8 mouse cellular contexts compared by ENCODE assay signal in the genomic region with DNA sequence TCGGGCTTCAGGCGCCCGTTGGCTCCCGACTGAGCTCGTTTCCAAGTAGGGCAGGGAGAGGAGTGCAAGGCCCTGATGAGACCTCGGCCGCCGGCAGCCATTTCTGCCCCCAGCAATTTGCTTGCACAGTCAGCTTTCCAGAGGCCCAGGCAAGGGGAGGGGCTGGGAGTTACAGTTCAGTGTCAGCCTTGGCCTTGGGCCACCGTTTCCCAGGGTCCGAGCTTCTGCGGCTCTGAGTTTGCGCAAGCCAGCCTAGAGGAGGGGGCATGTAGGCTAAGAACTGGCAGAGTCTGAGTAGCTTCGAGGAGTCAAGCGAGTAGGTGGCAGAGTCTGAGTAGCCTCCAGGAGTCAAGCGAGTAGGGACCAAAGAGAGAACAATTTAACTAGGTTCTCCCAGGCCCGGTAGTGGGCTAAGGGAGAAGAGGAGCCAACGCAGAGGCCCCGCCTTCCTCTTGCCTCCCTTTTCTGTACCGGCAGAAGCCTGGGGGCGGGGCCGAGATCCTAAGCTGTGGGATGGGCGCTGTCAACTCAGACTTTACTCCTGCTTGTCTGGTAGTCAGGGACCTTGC. TPM values are rescaled to one million over a fixed set of nuclear protein-coding genes. Genes with fewer than 3 reads are reported as not detected.
A peak's percentile ranks its signal among the peaks of the same experiment; 100 is the strongest.
DNase-seq lines count a peak whose midpoint lies in the region; ATAC-seq and TF ChIP-seq lines count a peak whose summit lies in the region.

A gene (minus strand): TSS at position 413 of the 569 bp plus-strand sequence.

- peak; percentile 89 for ATAC-seq in heart, embryonic 12.5 days (ENCODE audit: insufficient number of reproducible peaks, low FRiP score)
- ATAC-seq in kidney, postnatal 0 days (replicated peaks; ENCODE audit: low FRiP score, low read depth) = peak; percentile 85
- ATAC-seq in midbrain, postnatal 0 days (ENCODE audit: low FRiP score) = peak; percentile 83

- 4% methylated on average over 22 of the region's 22 CpGs for WGBS in heart, embryonic 12.5 days
- whole genome bisulfite sequencing in kidney, postnatal 0 days = 3% methylated on average over 20 of the region's 22 CpGs
- WGBS in midbrain, postnatal 0 days = 5% methylated on average over 19 of the region's 22 CpGs

- peak within 1 kb of the TSS; percentile 70 for H3K9ac ChIP-seq in heart, embryonic 12.5 days
- peak within 1 kb of the TSS; percentile 71 for H3K9ac ChIP-seq in kidney, postnatal 0 days (ENCODE audit: low read depth, low read length)
- peak within 1 kb of the TSS; percentile 54 for H3K9ac ChIP-seq in midbrain, postnatal 0 days (replicated peaks; ENCODE audit: low read length, poor library complexity, severe bottlenecking)

- peaks cover 19% of the 10 kb centered on the region for H3K4me1 ChIP-seq in E14TG2a.4 (replicated peaks; ENCODE audit: low read depth, low read length)
- peaks cover 58% of the 10 kb centered on the region for H3K4me1 ChIP-seq in heart, embryonic 12.5 days (replicated peaks)
- H3K4me1 ChIP-seq in kidney, postnatal 0 days (replicated peaks; ENCODE audit: insufficient read depth, low read length) = peaks cover 29% of the 10 kb centered on the region
- peaks cover 9% of the 10 kb centered on the region; the same call in 1 of the 2 replicates for H3K4me1 ChIP-seq in midbrain, postnatal 0 days (ENCODE audit: insufficient read depth, low read length)

- peak; percentile 75 for DNase-seq in c-Kit-positive CD71-negative TER-119-negative erythroid progenitor cells, embryonic 14.5 days (ENCODE audit: low read depth)
- peak; percentile 26 for DNase-seq in fat pad, adult 2 months (ENCODE audit: extremely low read depth, low read depth, low spot score)
- peak; percentile 97 for DNase-seq in kidney, postnatal 0 days (ENCODE audit: low spot score)
- DNase-seq in liver = peak; percentile 88
- DNase-seq in midbrain, postnatal 0 days (ENCODE audit: low spot score) = peak; percentile 92
- peak; percentile 31 to 57 for DNase-seq in spleen, postnatal 36 days (ENCODE audit: low spot score in 2 of 2)

- peak within 1 kb of the TSS; percentile 79 for H3K4me2 ChIP-seq in heart, embryonic 12.5 days
- peak within 1 kb of the TSS; percentile 61 for H3K4me2 ChIP-seq in kidney, postnatal 0 days (ENCODE audit: low read length)
- H3K4me2 ChIP-seq in midbrain, postnatal 0 days (ENCODE audit: low read depth, low read length, poor library complexity, severe bottlenecking) = peak within 1 kb of the TSS; percentile 52

- peaks cover 8% of the 10 kb centered on the region; the same call in 1 of the 2 replicates for H3K36me3 ChIP-seq in E14TG2a.4 (ENCODE audit: insufficient read depth, low read length)
- H3K36me3 ChIP-seq in heart, embryonic 12.5 days = no peaks in the 10 kb centered on the region
- no peaks in the 10 kb centered on the region for H3K36me3 ChIP-seq in kidney, postnatal 0 days (ENCODE audit: insufficient read depth, low read length)
- no peaks in the 10 kb centered on the region for H3K36me3 ChIP-seq in midbrain, postnatal 0 days (ENCODE audit: insufficient read depth, low read length)

- no peaks in the 10 kb centered on the region for H3K9me3 ChIP-seq in E14TG2a.4 (ENCODE audit: low read length)
- H3K9me3 ChIP-seq in heart, embryonic 12.5 days (replicated peaks) = no peaks in the 10 kb centered on the region
- no peaks in the 10 kb centered on the region for H3K9me3 ChIP-seq in kidney, postnatal 0 days (replicated peaks; ENCODE audit: low read length)
- H3K9me3 ChIP-seq in midbrain, postnatal 0 days (ENCODE audit: low read length) = no peaks in the 10 kb centered on the region

- H3K4me3 ChIP-seq in E14TG2a.4 (replicated peaks; ENCODE audit: low read length) = peak within 1 kb of the TSS; percentile 71
- peak within 1 kb of the TSS; percentile 48 for H3K4me3 ChIP-seq in heart, embryonic 12.5 days
- H3K4me3 ChIP-seq in kidney, postnatal 0 days (replicated peaks; ENCODE audit: low read depth, low read length) = peak within 1 kb of the TSS; percentile 30
- peak within 1 kb of the TSS; percentile 26 for H3K4me3 ChIP-seq in midbrain, postnatal 0 days (ENCODE audit: low read depth, low read length)

- peaks cover 8% of the 10 kb centered on the region; the same call in 1 of the 2 replicates for H3K27me3 ChIP-seq in E14TG2a.4 (ENCODE audit: insufficient read depth, low read length)
- 0 out of 2 replicates have a peak, but pooled peaks cover 6% of the 10 kb centered on the region for H3K27me3 ChIP-seq in heart, embryonic 12.5 days (replicated peaks)
- H3K27me3 ChIP-seq in kidney, postnatal 0 days (ENCODE audit: insufficient read depth, low read length) = no peaks in the 10 kb centered on the region
- H3K27me3 ChIP-seq in midbrain, postnatal 0 days (ENCODE audit: insufficient read depth, low read length) = no peaks in the 10 kb centered on the region

- H3K27ac ChIP-seq in heart, embryonic 12.5 days (ENCODE audit: poor library complexity, severe bottlenecking) = peak within 1 kb of the TSS; percentile 91
- peak within 1 kb of the TSS; percentile 94 for H3K27ac ChIP-seq in kidney, postnatal 0 days
- peak within 1 kb of the TSS; percentile 51 for H3K27ac ChIP-seq in midbrain, postnatal 0 days (ENCODE audit: low read depth, low read length)

- no peak for TF ChIP-seq CTCF in E14TG2a.4 (conservative IDR thresholded peaks at IDR 0.05; ENCODE audit: low read length)
- TF ChIP-seq CTCF in kidney, postnatal 0 days (IDR thresholded peaks at IDR 0.05; ENCODE audit: low read depth) = no peak
- no peak for TF ChIP-seq CTCF in midbrain, postnatal 0 days (IDR thresholded peaks at IDR 0.05)

RNA-seq across cellular contexts. Expression of the gene that starts here (rescaled TPM):
- 4.3 and 4.4 TPM in 2 replicates for polyA plus RNA-seq in heart, embryonic 12.5 days (2016; fragmentation: Nextera tagmentation; extraction: Ambion mirVana)
- polyA plus RNA-seq in kidney, postnatal 0 days (2015; fragmentation: Nextera tagmentation; extraction: Ambion mirVana) = 11.0 and 14.2 TPM in 2 replicates
- total RNA-seq in midbrain, postnatal 0 days (2014; rRNA removed) = 3.0 and 4.0 TPM in 2 replicates
- polyA plus RNA-seq in midbrain, postnatal 0 days (2015; fragmentation: Nextera tagmentation; extraction: Ambion mirVana) = 2.5 and 2.9 TPM in 2 replicates

Comparison
In these comparisons a context has a peak if more than half of its experiments do, and no peak if none do; other contexts are left out.
1. Peak in every context shown above with its lines: DNase-seq, ATAC-seq, H3K4me3 ChIP-seq and H3K27ac ChIP-seq.
2. DNase-seq: peak in every context shown above with its lines; median percentile 97 in kidney, postnatal 0 days; 92 in midbrain, postnatal 0 days; 88 in liver; 75 in c-Kit-positive CD71-negative TER-119-negative erythroid progenitor cells, embryonic 14.5 days; 44 in spleen, postnatal 36 days; 26 in fat pad, adult 2 months.